Mouse (Mus musculus) hindbrain, postnatal 0 days (tissue): ENCODE data around the gene Afp. TPM values are rescaled to one million over a fixed set of nuclear protein-coding genes. Genes with fewer than 3 reads are reported as not detected.

Source experiments
- ATAC-seq: fragments of 200-750 bp; cut with Nextera tagmentation; 2 replicates; pipeline ENCODE4 v1.8.0; 2017; ENCODE audit warnings: mild to moderate bottlenecking, moderate TSS enrichment, moderate library complexity
- DNase-seq: peaks from one replicate; pipeline ENCODE4 v3.0.0-alpha.2; 2015; ENCODE audit warnings: low spot score
- H3K27ac ChIP-seq: fragments of 300-500 bp; sonication (generic); 2 replicates; pipeline ENCODE4 v1.5.1; 2014; ENCODE audit warnings: mild to moderate bottlenecking
- H3K27me3 ChIP-seq: fragments of 300-500 bp; sonication (generic); 2 replicates; pipeline ENCODE4 v1.6.1; 2014; ENCODE audit warnings: low read length, mixed read lengths; ENCODE audit not compliant: insufficient read depth
- H3K36me3 ChIP-seq: fragments of 300-500 bp; sonication (generic); 2 replicates; pipeline ENCODE4 v1.6.1; 2014; ENCODE audit warnings: low read length, mixed read lengths; ENCODE audit not compliant: insufficient read depth
- H3K4me1 ChIP-seq: fragments of 300-500 bp; sonication (generic); 2 replicates; pipeline ENCODE4 v1.6.1; 2014; ENCODE audit warnings: antibody characterized with exemption, low read length, mixed read lengths; ENCODE audit not compliant: insufficient read depth
- H3K4me2 ChIP-seq: fragments of 300-500 bp; sonication (generic); 2 replicates; pipeline ENCODE4 v1.6.1; 2014; ENCODE audit warnings: low read depth, mild to moderate bottlenecking, low read length, moderate library complexity, mixed read lengths
- H3K4me3 ChIP-seq: fragments of 300-500 bp; sonication (generic); 2 replicates; pipeline ENCODE4 v1.5.1; 2014; ENCODE audit warnings: low read length
- H3K9ac ChIP-seq: fragments of 300-500 bp; sonication (generic); replicated peaks from 2 replicates; pipeline ENCODE4 v1.6.1; 2014; ENCODE audit warnings: mild to moderate bottlenecking, low read length, moderate library complexity, mixed read lengths
- H3K9me3 ChIP-seq: fragments of 300-500 bp; sonication (generic); 2 replicates; pipeline ENCODE4 v1.6.1; 2016; ENCODE audit warnings: low read length, mixed read lengths
- CTCF ChIP-seq: IDR thresholded peaks from 2 replicates; pipeline ENCODE4 v1.5.1; 2016; ENCODE audit warnings: antibody characterized with exemption, control low read depth, low read depth
- WGBS: fragments of 180-500 bp; shearing (Covaris S2); extraction: QIAGEN DNeasy Blood & Tissue Kit; methylation state at CpG from one replicate; pipeline ENCODE4 v1.1.7; 2014; 5-methylcytosine and 5-hydroxymethylcytosine counted together
- polyA plus RNA-seq: library from polyadenylated mRNA; unstranded; fragments of >200 nt; fragmentation: Nextera tagmentation; extraction: Ambion mirVana; gene quantifications from 2 replicates; pipeline ENCODE4 v1.2.1, GENCODE M21; 2015
- total RNA-seq: library from RNA; depleted of rRNA; stranded (reverse); fragments of >200 nt; gene quantifications from 2 replicates; pipeline ENCODE4 v1.2.3, GENCODE M21; 2014; rRNA removed

Afp gene
- total RNA-seq: 0.99 TPM in 1 of 2 replicates, not detected in the other
- 1.2 and 1.8 TPM in 2 replicates for polyA plus RNA-seq

DNA sequence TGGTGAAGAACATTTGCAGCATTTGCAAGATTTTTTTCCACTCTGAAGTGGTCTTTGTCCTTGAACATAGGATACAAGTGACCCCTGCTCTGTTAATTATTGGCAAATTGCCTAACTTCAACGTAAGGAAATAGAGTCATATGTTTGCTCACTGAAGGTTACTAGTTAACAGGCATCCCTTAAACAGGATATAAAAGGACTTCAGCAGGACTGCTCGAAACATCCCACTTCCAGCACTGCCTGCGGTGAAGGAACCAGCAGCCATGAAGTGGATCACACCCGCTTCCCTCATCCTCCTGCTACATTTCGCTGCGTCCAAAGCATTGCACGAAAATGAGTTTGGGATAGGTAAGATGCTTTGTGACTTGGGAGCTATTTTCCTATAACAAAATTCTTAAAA is at the start of gene Afp:
TSS of gene Afp (plus strand) at position 220 of the 400 bp plus-strand sequence.
- H3K36me3 ChIP-seq: no peaks in the 10 kb centered on the region
- 84% methylated on average over 7 of the region's 7 CpGs for WGBS
- no peak within 1 kb of the TSS for H3K4me3 ChIP-seq
- no peak for ATAC-seq
- H3K27me3 ChIP-seq: no peaks in the 10 kb centered on the region
- no peaks in the 10 kb centered on the region for H3K4me1 ChIP-seq
- H3K9ac ChIP-seq: no peak within 1 kb of the TSS
- H3K4me2 ChIP-seq: no peak within 1 kb of the TSS
- H3K27ac ChIP-seq: no peak within 1 kb of the TSS
- no peak for DNase-seq
- no peak for TF ChIP-seq CTCF
- no peaks in the 10 kb centered on the region for H3K9me3 ChIP-seq

DNA sequence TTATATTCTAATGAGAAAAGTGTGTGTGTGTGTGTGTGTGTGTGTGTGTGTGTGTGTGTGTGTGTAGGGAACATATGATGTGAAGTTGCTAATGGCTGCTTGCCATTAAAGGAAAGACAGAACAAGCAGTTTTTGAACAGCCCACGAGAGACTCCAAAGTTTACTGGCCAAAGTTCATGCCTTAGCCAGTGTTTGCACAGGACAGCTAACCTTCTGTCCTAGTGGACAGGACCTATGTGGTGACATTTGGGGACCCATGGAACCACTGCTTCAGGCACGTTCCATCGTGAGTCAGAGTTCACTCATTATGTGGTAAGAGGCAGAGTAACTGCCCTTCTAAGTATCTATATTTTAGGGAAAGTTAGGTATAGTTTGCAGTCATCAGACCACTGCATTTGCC is 43.0 kb upstream of the Afp start:
- H3K27ac ChIP-seq: no peak overlapping the region
- DNase-seq: no peak
- H3K4me3 ChIP-seq: no peak overlapping the region
- no peaks in the 10 kb centered on the region for H3K4me1 ChIP-seq
- no peaks in the 10 kb centered on the region for H3K9me3 ChIP-seq
- H3K27me3 ChIP-seq: no peaks in the 10 kb centered on the region
- WGBS: 84% methylated on average over 3 of the region's 3 CpGs
- ATAC-seq: no peak
- H3K9ac ChIP-seq: no peak overlapping the region
- H3K36me3 ChIP-seq: no peaks in the 10 kb centered on the region
- no peak overlapping the region for H3K4me2 ChIP-seq
- TF ChIP-seq CTCF: no peak

DNA sequence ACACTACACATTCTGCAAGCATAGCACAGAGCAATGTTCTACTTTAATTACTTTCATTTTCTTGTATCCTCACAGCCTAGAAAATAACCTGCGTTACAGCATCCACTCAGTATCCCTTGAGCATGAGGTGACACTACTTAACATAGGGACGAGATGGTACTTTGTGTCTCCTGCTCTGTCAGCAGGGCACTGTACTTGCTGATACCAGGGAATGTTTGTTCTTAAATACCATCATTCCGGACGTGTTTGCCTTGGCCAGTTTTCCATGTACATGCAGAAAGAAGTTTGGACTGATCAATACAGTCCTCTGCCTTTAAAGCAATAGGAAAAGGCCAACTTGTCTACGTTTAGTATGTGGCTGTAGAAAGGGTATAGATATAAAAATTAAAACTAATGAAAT is 40.6 kb upstream of the Afp start:
- 83% methylated on average over 5 of the region's 5 CpGs for WGBS
- no peak for TF ChIP-seq CTCF
- Histone ChIP-seq H3K4me1 (no peaks in the 10 kb centered on the region), H3K9ac (no peak overlapping the region), H3K9me3 (no peaks in the 10 kb centered on the region), H3K36me3 (no peaks in the 10 kb centered on the region), H3K4me3 (no peak overlapping the region), H3K27me3 (no peaks in the 10 kb centered on the region), H3K4me2 (no peak overlapping the region), H3K27ac (no peak overlapping the region)
- DNase-seq (no peak), ATAC-seq (no peak)

DNA sequence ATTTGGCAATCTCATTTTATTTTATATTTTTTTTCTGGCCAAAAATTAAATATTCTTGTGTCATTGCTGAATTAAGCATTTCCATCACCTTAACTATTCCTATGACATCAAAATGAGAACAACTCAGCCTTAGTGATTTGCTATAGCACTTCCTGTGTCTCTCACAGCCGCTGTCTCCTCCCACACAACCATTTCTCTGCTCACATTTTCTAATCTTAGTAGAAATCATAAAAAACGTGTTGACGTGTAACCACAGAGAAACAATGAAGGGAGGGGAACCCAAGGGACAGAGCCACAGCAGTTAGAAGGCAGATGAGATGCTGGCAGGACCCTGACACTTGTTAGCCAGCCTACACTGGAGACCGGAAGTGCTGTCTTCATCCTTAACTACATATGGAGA is 37.8 kb upstream of the Afp start:
- Histone ChIP-seq H3K9ac (no peak overlapping the region), H3K27me3 (no peaks in the 10 kb centered on the region), H3K9me3 (no peaks in the 10 kb centered on the region), H3K4me2 (no peak overlapping the region), H3K4me1 (no peaks in the 10 kb centered on the region), H3K4me3 (no peak overlapping the region), H3K27ac (no peak overlapping the region), H3K36me3 (no peaks in the 10 kb centered on the region)
- no peak for ATAC-seq
- no peak for DNase-seq
- no peak for TF ChIP-seq CTCF
- WGBS: 72% methylated on average over 4 of the region's 4 CpGs

DNA sequence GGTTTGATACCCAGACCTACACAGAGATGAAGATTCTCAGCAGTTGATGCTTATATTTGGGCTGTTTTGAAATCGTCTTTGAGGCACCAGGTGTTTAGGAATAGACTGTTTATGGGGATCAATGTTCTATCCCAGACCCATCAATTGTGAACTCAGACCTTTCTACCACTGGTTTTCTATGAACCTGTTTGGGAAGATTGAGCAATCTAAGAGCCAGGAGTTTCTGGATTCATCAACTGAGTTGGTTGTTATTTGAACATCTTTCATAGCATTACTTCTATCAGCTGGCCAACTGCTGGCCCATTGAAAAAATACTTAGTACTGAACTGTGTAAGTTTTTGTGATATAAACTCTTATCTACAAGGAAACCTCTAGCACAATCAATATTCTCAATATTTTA is 33.3 kb upstream of the Afp start:
- ATAC-seq (no peak), DNase-seq (no peak)
- WGBS: 93% methylated on average over 1 of the region's 1 CpGs
- no peaks in the 10 kb centered on the region for H3K9me3 ChIP-seq
- no peak overlapping the region for H3K4me3 ChIP-seq
- H3K4me2 ChIP-seq: no peak overlapping the region
- TF ChIP-seq CTCF: no peak
- H3K4me1 ChIP-seq: no peaks in the 10 kb centered on the region
- no peaks in the 10 kb centered on the region for H3K27me3 ChIP-seq
- no peak overlapping the region for H3K27ac ChIP-seq
- no peaks in the 10 kb centered on the region for H3K36me3 ChIP-seq
- H3K9ac ChIP-seq: no peak overlapping the region

DNA sequence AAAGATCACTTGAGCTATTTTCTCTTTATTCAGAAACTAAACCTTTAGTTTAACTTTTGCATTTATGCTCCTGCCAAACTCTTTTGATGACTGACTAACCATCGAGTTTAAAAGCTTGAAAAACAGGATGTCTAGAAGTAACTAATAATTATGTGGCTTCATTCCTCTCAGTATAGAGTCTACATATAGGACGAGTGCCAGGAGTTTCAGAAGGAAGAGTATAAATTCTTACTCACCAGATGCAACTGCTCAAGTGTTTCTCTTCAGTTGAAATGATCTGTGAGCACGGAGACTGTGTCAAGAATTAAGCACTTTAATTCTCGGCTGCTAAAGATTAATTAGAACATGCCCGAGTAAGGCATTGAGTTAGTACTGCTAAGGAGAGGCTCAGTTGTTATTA is 31.8 kb upstream of the Afp start:
- no peak for ATAC-seq

DNA sequence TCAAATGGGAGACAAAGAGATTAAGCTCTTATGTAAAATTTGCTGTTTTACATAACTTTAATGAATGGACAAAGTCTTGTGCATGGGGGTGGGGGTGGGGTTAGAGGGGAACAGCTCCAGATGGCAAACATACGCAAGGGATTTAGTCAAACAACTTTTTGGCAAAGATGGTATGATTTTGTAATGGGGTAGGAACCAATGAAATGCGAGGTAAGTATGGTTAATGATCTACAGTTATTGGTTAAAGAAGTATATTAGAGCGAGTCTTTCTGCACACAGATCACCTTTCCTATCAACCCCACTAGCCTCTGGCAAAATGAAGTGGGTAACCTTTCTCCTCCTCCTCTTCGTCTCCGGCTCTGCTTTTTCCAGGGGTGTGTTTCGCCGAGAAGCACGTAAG is 29.9 kb upstream of the Afp start, which contains the start of gene Alb:
TSS of gene Alb (plus strand) at position 279 of the 400 bp plus-strand sequence.
- H3K4me2 ChIP-seq: no peak within 1 kb of the TSS
- DNase-seq (no peak), ATAC-seq (no peak)
- no peaks in the 10 kb centered on the region for H3K9me3 ChIP-seq
- no peaks in the 10 kb centered on the region for H3K4me1 ChIP-seq
- no peaks in the 10 kb centered on the region for H3K27me3 ChIP-seq
- WGBS: 91% methylated on average over 8 of the region's 8 CpGs
- H3K4me3 ChIP-seq: no peak within 1 kb of the TSS
- H3K36me3 ChIP-seq: no peaks in the 10 kb centered on the region
- H3K27ac ChIP-seq: no peak within 1 kb of the TSS
- no peak within 1 kb of the TSS for H3K9ac ChIP-seq
- no peak for TF ChIP-seq CTCF

More for the DNA sequence above, 31.8 kb upstream of the Afp start:
- Histone ChIP-seq H3K4me3 (no peak overlapping the region), H3K4me1 (no peaks in the 10 kb centered on the region), H3K27ac (no peak overlapping the region), H3K27me3 (no peaks in the 10 kb centered on the region), H3K4me2 (no peak overlapping the region), H3K9me3 (no peaks in the 10 kb centered on the region), H3K36me3 (no peaks in the 10 kb centered on the region), H3K9ac (no peak overlapping the region)
- WGBS: 78% methylated on average over 5 of the region's 5 CpGs
- DNase-seq: no peak
- no peak for TF ChIP-seq CTCF
